Mouse (Mus musculus): Measurements from ENCODE around the gene Zc3h12c.
A peak's percentile ranks its signal among the peaks of the same experiment; 100 is the strongest.
"Not testable (repeated sequence)": the region's sequence is repeated elsewhere in the genome, so short reads cannot be mapped to it uniquely, and the experiment has no call there.

Zc3h12c gene

GRCm38 (mm10) chr9:52100426-52100825 lies 67.9 kb downstream of the Zc3h12c start:
- no peak for DNase-seq

GRCm38 (mm10) chr9:52098600-52098999 lies 69.8 kb downstream of the Zc3h12c start:
- peak; percentile 89 for DNase-seq

- DNase-seq: no peak
These were observed 71.0 kb downstream of the Zc3h12c start for GRCm38 (mm10) chr9:52097386-52097785.

GRCm38 (mm10) chr9:52095666-52096065 lies 72.7 kb downstream of the Zc3h12c start:
- DNase-seq: no peak

GRCm38 (mm10) chr9:52094471-52094980 lies 73.8 kb downstream of the Zc3h12c start:
- DNase-seq: no peak

GRCm38 (mm10) chr9:52094016-52094415 lies 74.4 kb downstream of the Zc3h12c start:
- no peak for DNase-seq

GRCm38 (mm10) chr9:52093108-52093507 lies 75.3 kb downstream of the Zc3h12c start:
- DNase-seq: no peak

GRCm38 (mm10) chr9:52092311-52092710 lies 76.1 kb downstream of the Zc3h12c start:
- no peak for DNase-seq

GRCm38 (mm10) chr9:52091752-52092151 lies 76.6 kb downstream of the Zc3h12c start:
- no peak for DNase-seq

GRCm38 (mm10) chr9:52082414-52082813 lies 86.0 kb downstream of the Zc3h12c start:
- DNase-seq: no peak

GRCm38 (mm10) chr9:52081979-52082378 lies 86.4 kb downstream of the Zc3h12c start:
- DNase-seq: no peak

GRCm38 (mm10) chr9:52077692-52078091 lies 90.7 kb downstream of the Zc3h12c start:
- no peak for DNase-seq

- DNase-seq: no peak
These were observed 92.3 kb downstream of the Zc3h12c start for GRCm38 (mm10) chr9:52076089-52076488.

GRCm38 (mm10) chr9:52072202-52072601 lies 96.2 kb downstream of the Zc3h12c start:
- DNase-seq: no peak

- not testable (repeated sequence) for DNase-seq
These were observed 97.0 kb downstream of the Zc3h12c start for GRCm38 (mm10) chr9:52071352-52071751.

GRCm38 (mm10) chr9:52070052-52070451 lies 98.3 kb downstream of the Zc3h12c start:
- DNase-seq: no peak

Data from lung, postnatal 36 days (tissue).